Mouse (Mus musculus): Measurements from ENCODE around the gene Lamb3. TPM values are rescaled to one million over a fixed set of nuclear protein-coding genes. Genes with fewer than 3 reads are reported as not detected.
A peak's percentile ranks its signal among the peaks of the same experiment; 100 is the strongest.

Lamb3 gene
- polyA plus RNA-seq, 1 experiment from 2014 or later: 8.5 TPM

DNA sequence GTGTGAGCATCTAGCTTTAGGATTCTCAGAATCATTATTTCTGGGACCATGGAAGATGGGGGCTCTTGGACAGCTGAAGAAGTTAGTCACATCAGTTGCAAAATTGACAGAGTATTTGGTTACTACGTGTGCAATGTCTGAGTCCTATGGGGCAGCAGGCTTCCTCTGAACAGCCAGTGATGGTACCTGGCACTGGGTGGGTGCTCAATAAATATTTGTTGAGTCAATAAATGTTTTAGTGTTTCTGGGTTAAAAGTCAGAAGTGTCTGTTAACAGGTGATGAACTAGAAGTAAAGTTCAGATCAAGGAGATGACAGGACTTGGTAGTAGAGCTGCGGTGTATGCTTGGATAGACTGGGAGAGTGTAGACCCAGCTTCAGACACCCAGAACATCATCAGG is 80.1 kb downstream of the Lamb3 start:
- H3K9me3 ChIP-seq (ENCODE audit: control insufficient read depth, low read length): no peaks in the 10 kb centered on the region
- no peak overlapping the region for H3K4me3 ChIP-seq (ENCODE audit: low read depth, low read length)
- H3K27ac ChIP-seq (replicated peaks; ENCODE audit: low read depth, low read length): no peak overlapping the region
- no peaks in the 10 kb centered on the region for H3K4me1 ChIP-seq (ENCODE audit: control insufficient read depth, insufficient read depth, low read length)
- no peak overlapping the region for H3K9ac ChIP-seq (ENCODE audit: low read depth, low read length)
- ATAC-seq (ENCODE audit: low read depth) (no peak), DNase-seq (ENCODE audit: low spot score) (no peak)
- no peak overlapping the region for H3K4me2 ChIP-seq (ENCODE audit: low read depth, low read length)
- H3K36me3 ChIP-seq (ENCODE audit: control insufficient read depth, insufficient read depth, low read length): no peaks in the 10 kb centered on the region
- no peaks in the 10 kb centered on the region for H3K27me3 ChIP-seq (replicated peaks; ENCODE audit: control insufficient read depth, insufficient read depth, low read length)
- WGBS: 90% methylated on average over 2 of the region's 2 CpGs

DNA sequence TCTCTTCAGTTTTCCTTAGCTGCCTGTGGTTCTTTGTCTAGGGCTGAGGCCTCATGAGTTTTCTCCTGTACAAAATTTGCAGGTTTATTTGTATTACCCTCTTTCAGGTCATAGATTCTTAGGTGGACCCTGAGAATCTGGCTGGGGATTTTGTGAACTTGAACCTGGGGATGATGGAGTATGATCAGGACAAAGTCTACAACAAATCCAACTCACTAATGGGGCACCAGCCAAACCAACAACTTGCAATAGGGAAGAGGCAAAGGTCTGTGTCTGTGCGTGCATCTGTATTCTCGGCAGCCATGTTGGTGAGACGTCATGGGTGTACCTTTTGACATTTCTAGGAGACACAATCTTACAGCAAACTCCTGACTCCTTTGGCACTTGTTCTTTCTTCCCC is 81.6 kb downstream of the Lamb3 start:
- no peaks in the 10 kb centered on the region for H3K4me1 ChIP-seq (ENCODE audit: control insufficient read depth, insufficient read depth, low read length)
- no peaks in the 10 kb centered on the region for H3K27me3 ChIP-seq (replicated peaks; ENCODE audit: control insufficient read depth, insufficient read depth, low read length)
- no peak overlapping the region for H3K4me3 ChIP-seq (ENCODE audit: low read depth, low read length)
- ATAC-seq (ENCODE audit: low read depth) (no peak), DNase-seq (ENCODE audit: low spot score) (no peak)
- no peaks in the 10 kb centered on the region for H3K9me3 ChIP-seq (ENCODE audit: control insufficient read depth, low read length)
- H3K27ac ChIP-seq (replicated peaks; ENCODE audit: low read depth, low read length): no peak overlapping the region
- H3K4me2 ChIP-seq (ENCODE audit: low read depth, low read length): no peak overlapping the region
- no peaks in the 10 kb centered on the region for H3K36me3 ChIP-seq (ENCODE audit: control insufficient read depth, insufficient read depth, low read length)
- H3K9ac ChIP-seq (ENCODE audit: low read depth, low read length): no peak overlapping the region
- WGBS: 92% methylated on average over 3 of the region's 3 CpGs

DNA sequence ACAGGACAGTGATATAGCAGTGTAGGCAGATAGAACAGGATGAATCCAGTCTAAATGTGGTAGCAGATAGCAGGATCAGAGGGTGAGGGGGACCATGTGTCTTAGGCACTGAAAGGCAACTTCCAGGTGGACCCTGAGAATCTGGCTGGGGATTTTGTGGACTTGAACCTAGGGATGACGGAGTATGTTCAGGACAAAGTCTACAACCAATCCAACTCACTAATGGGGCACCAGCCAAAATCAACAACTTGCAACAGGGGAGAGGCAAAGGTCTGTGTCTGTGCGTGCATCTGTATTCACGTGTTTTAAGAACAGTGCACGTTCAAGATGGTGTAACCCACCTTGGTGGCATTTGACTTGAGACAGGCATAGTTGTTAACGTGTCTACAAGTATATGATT is 82.4 kb downstream of the Lamb3 start:
- Histone ChIP-seq H3K4me1 (ENCODE audit: control insufficient read depth, insufficient read depth, low read length) (no peaks in the 10 kb centered on the region), H3K4me3 (ENCODE audit: low read depth, low read length) (no peak overlapping the region), H3K36me3 (ENCODE audit: control insufficient read depth, insufficient read depth, low read length) (no peaks in the 10 kb centered on the region)

DNA sequence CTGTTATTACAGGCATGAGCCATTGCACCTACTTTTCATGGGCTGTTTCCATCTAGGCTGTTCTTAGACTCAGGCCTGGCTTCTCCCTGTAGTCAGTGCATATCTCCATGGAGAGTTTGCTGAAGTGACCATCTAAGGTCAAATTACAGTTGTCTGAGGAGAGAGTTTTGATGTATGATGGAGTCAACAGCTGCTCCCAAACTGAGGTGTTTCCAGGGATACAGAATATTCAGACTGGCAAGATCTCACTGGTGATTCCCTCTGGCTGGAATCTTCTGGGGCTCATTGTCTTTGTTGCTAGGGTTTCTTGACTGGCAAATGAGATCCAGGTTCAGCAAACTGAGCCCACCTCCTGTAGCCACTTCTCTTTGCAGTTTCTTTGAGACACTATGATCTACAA is 83.2 kb downstream of the Lamb3 start:
- Histone ChIP-seq H3K4me3 (ENCODE audit: low read depth, low read length) (no peak overlapping the region), H3K9ac (ENCODE audit: low read depth, low read length) (no peak overlapping the region), H3K27ac (replicated peaks; ENCODE audit: low read depth, low read length) (no peak overlapping the region), H3K36me3 (ENCODE audit: control insufficient read depth, insufficient read depth, low read length) (no peaks in the 10 kb centered on the region), H3K9me3 (ENCODE audit: control insufficient read depth, low read length) (no peaks in the 10 kb centered on the region), H3K4me2 (ENCODE audit: low read depth, low read length) (no peak overlapping the region), H3K4me1 (ENCODE audit: control insufficient read depth, insufficient read depth, low read length) (no peaks in the 10 kb centered on the region), H3K27me3 (replicated peaks; ENCODE audit: control insufficient read depth, insufficient read depth, low read length) (no peaks in the 10 kb centered on the region)
- ATAC-seq (ENCODE audit: low read depth) (no peak), DNase-seq (ENCODE audit: low spot score) (no peak)

More for the DNA sequence above, 82.4 kb downstream of the Lamb3 start:
- 79% methylated on average over 5 of the region's 5 CpGs for WGBS
- DNase-seq (ENCODE audit: low spot score): no peak
- ATAC-seq (ENCODE audit: low read depth): no peak
- Histone ChIP-seq H3K9me3 (ENCODE audit: control insufficient read depth, low read length) (no peaks in the 10 kb centered on the region), H3K27ac (replicated peaks; ENCODE audit: low read depth, low read length) (no peak overlapping the region), H3K4me2 (ENCODE audit: low read depth, low read length) (no peak overlapping the region), H3K9ac (ENCODE audit: low read depth, low read length) (no peak overlapping the region), H3K27me3 (replicated peaks; ENCODE audit: control insufficient read depth, insufficient read depth, low read length) (no peaks in the 10 kb centered on the region)

DNA sequence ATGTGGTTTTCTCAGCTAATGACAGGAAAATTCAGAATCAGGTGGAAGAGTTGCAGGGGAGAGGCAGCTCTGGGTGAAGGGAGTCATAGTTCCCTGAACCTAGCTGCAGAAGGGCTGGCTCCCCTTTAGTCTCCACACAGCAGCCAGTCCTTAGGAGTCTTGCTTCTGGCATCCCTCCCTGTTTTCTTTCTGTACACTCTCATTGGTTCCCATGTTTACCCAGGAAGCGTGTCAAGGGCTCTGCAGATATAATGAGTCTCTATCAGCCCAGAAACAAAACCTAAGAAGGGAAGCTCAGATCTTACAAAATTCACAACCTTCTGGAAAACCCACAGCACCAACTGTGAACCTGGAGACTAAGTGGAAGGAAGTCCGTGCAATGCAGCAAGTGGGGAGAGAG is 85.5 kb downstream of the Lamb3 start:
- H3K4me2 ChIP-seq (ENCODE audit: low read depth, low read length): no peak overlapping the region
- no peak overlapping the region for H3K4me3 ChIP-seq (ENCODE audit: low read depth, low read length)
- 60% methylated on average over 2 of the region's 2 CpGs for WGBS
- H3K4me1 ChIP-seq (ENCODE audit: control insufficient read depth, insufficient read depth, low read length): no peaks in the 10 kb centered on the region
- no peak for DNase-seq (ENCODE audit: low spot score)
- ATAC-seq (ENCODE audit: low read depth): no peak
- H3K9ac ChIP-seq (ENCODE audit: low read depth, low read length): no peak overlapping the region
- no peaks in the 10 kb centered on the region for H3K9me3 ChIP-seq (ENCODE audit: control insufficient read depth, low read length)
- H3K27me3 ChIP-seq (replicated peaks; ENCODE audit: control insufficient read depth, insufficient read depth, low read length): no peaks in the 10 kb centered on the region
- no peaks in the 10 kb centered on the region for H3K36me3 ChIP-seq (ENCODE audit: control insufficient read depth, insufficient read depth, low read length)
- no peak overlapping the region for H3K27ac ChIP-seq (replicated peaks; ENCODE audit: low read depth, low read length)

DNA sequence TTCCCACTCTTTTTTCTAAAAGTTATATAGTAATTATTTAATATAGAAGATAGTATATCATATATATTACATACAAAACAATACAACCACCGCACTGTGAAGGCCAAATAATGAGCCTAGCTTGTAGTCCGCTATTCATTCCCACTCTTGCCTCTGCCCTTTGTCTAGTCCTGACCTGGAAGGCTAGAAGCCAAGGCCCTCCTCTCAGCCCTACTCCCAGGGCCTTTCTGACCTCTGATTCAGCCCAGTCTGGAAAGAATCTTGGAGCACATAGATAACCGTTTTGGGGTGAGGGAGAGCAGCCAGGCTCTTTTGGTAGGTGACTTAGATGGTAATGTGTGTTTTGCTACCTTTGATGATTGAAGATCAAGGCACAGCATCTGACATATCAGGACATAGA is 86.4 kb downstream of the Lamb3 start:
- Histone ChIP-seq H3K4me1 (ENCODE audit: control insufficient read depth, insufficient read depth, low read length) (no peaks in the 10 kb centered on the region), H3K36me3 (ENCODE audit: control insufficient read depth, insufficient read depth, low read length) (no peaks in the 10 kb centered on the region), H3K27me3 (replicated peaks; ENCODE audit: control insufficient read depth, insufficient read depth, low read length) (no peaks in the 10 kb centered on the region), H3K9me3 (ENCODE audit: control insufficient read depth, low read length) (no peaks in the 10 kb centered on the region), H3K4me3 (ENCODE audit: low read depth, low read length) (no peak overlapping the region), H3K4me2 (ENCODE audit: low read depth, low read length) (no peak overlapping the region), H3K27ac (replicated peaks; ENCODE audit: low read depth, low read length) (no peak overlapping the region), H3K9ac (ENCODE audit: low read depth, low read length) (no peak overlapping the region)
- WGBS: 73% methylated on average over 3 of the region's 3 CpGs
- ATAC-seq (ENCODE audit: low read depth): no peak
- DNase-seq (ENCODE audit: low spot score): no peak

DNA sequence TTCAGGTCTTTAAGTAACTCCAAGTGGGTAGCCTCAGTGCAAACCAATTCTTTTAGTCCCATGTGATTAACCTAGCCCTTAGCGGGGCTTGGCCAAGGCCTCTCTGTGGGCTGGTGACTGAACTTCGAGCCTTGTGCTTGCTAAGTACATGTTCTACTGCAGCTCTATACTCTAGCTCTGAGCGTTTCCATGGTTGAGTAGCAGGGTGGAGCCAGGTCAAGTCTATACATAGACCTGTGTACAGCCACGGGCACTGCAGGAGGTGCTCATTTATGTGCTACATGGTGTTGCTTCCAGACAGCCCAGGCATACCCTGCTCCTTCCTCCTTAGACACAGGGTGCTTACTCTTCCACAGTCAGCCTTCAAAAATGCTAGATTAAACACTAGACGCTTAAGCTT is 88.4 kb downstream of the Lamb3 start:
- Histone ChIP-seq H3K4me1 (ENCODE audit: control insufficient read depth, insufficient read depth, low read length) (no peaks in the 10 kb centered on the region), H3K27ac (replicated peaks; ENCODE audit: low read depth, low read length) (no peak overlapping the region), H3K9me3 (ENCODE audit: control insufficient read depth, low read length) (no peaks in the 10 kb centered on the region), H3K27me3 (replicated peaks; ENCODE audit: control insufficient read depth, insufficient read depth, low read length) (no peaks in the 10 kb centered on the region), H3K36me3 (ENCODE audit: control insufficient read depth, insufficient read depth, low read length) (no peaks in the 10 kb centered on the region), H3K9ac (ENCODE audit: low read depth, low read length) (no peak overlapping the region), H3K4me3 (ENCODE audit: low read depth, low read length) (no peak overlapping the region), H3K4me2 (ENCODE audit: low read depth, low read length) (no peak overlapping the region)
- ATAC-seq (ENCODE audit: low read depth): no peak
- WGBS: 80% methylated on average over 5 of the region's 5 CpGs
- DNase-seq (ENCODE audit: low spot score): no peak

DNA sequence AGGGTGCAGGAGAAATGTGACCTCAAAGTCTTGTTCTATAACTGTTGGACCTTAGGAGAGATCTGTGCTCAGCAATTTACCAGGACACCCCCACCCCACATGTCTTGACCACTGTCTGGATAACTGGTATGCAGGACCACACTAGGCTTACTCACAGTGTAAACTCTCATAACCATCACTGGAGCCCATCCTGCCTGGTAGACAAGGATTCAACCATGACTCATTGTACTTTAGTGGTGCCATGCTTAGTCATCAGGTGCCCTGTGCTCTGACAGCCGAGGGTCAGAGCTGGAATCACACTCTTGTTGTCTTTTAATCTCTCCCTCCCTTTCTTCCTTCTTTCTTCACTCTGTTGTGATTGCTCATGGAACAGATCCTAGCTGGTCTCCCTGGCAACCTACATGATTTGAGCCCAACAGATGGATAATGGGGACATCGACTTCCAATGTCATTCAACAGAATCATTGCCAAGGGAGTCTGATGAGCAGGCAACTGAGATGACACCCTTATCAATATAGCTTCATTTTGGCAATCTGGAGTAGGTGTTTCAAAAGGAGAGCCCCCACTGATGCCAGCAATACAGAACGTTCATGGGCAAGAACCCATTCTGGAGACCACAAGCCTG is 90.8 kb downstream of the Lamb3 start:
- H3K4me1 ChIP-seq (ENCODE audit: control insufficient read depth, insufficient read depth, low read length): no peaks in the 10 kb centered on the region
- WGBS: 81% methylated on average over 3 of the region's 3 CpGs
- no peak for ATAC-seq (ENCODE audit: low read depth)

DNA sequence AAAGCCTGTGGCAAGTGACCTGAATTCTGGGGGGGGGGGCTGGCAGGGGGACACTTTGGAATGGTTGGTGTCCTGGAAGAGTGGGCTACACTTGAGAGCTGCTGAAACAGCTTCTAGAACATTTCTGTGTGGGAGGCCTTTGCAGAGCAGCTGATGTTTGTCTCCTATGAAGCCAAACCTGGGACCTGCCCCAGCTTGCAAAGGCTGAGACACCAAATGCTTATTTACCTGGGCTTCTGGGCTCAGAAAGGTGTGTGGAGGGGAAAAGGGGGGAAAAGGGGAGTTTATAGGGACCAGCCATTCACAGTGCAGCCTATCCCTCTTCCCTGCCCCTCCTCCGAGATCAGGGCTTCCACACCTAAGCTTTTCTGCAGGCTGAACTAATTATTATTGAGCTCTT is 92.5 kb downstream of the Lamb3 start:
- peak; percentile 65 for DNase-seq (ENCODE audit: low spot score)
- H3K4me2 ChIP-seq (ENCODE audit: low read depth, low read length): no peak overlapping the region
- no peak overlapping the region for H3K27ac ChIP-seq (replicated peaks; ENCODE audit: low read depth, low read length)
- no peaks in the 10 kb centered on the region for H3K4me1 ChIP-seq (ENCODE audit: control insufficient read depth, insufficient read depth, low read length)
- no peaks in the 10 kb centered on the region for H3K36me3 ChIP-seq (ENCODE audit: control insufficient read depth, insufficient read depth, low read length)
- no peaks in the 10 kb centered on the region for H3K27me3 ChIP-seq (replicated peaks; ENCODE audit: control insufficient read depth, insufficient read depth, low read length)
- 27% methylated on average over 1 of the region's 1 CpGs for WGBS
- H3K4me3 ChIP-seq (ENCODE audit: low read depth, low read length): no peak overlapping the region
- ATAC-seq (ENCODE audit: low read depth): peak; percentile 42; the same call in 1 of the 2 replicates
- H3K9ac ChIP-seq (ENCODE audit: low read depth, low read length): no peak overlapping the region
- no peaks in the 10 kb centered on the region for H3K9me3 ChIP-seq (ENCODE audit: control insufficient read depth, low read length)

More for the DNA sequence above, 90.8 kb downstream of the Lamb3 start:
- Histone ChIP-seq H3K9ac (ENCODE audit: low read depth, low read length) (no peak overlapping the region), H3K27ac (replicated peaks; ENCODE audit: low read depth, low read length) (no peak overlapping the region), H3K4me3 (ENCODE audit: low read depth, low read length) (no peak overlapping the region), H3K36me3 (ENCODE audit: control insufficient read depth, insufficient read depth, low read length) (no peaks in the 10 kb centered on the region), H3K4me2 (ENCODE audit: low read depth, low read length) (no peak overlapping the region), H3K27me3 (replicated peaks; ENCODE audit: control insufficient read depth, insufficient read depth, low read length) (no peaks in the 10 kb centered on the region), H3K9me3 (ENCODE audit: control insufficient read depth, low read length) (no peaks in the 10 kb centered on the region)
- DNase-seq (ENCODE audit: low spot score): no peak
